Mouse (Mus musculus) G1E (cell line): ENCODE data around the gene Rcor1.

ENCODE experiments used
- CTCF ChIP-seq: IDR thresholded peaks from 2 replicates; pipeline ENCODE4 v1.5.1; 2012; ENCODE audit warnings: low read depth, low read length, inconsistent platforms, mixed read lengths
- GATA1 ChIP-seq: IDR thresholded peaks from 2 replicates; pipeline ENCODE4 v1.6.1; 2012; ENCODE audit warnings: borderline replicate concordance, low read length, inconsistent platforms, mixed read lengths
- GATA2 ChIP-seq: IDR thresholded peaks from 2 replicates; pipeline ENCODE4 v1.6.1; 2012; ENCODE audit warnings: low read depth, low read length, inconsistent platforms, borderline replicate concordance
- POLR2AphosphoS5 ChIP-seq: IDR thresholded peaks from 2 replicates; pipeline ENCODE4 v1.6.1; 2012; ENCODE audit warnings: low read depth, low read length, inconsistent platforms; ENCODE audit not compliant: insufficient replicate concordance
- TAL1 ChIP-seq: conservative IDR thresholded peaks from 2 replicates; pipeline ENCODE4 v1.6.1; 2012; ENCODE audit warnings: low read depth, low read length, inconsistent platforms, mixed read lengths

- TF ChIP-seq CTCF, result no peak
- TF ChIP-seq TAL1, result no peak
- no peak for TF ChIP-seq POLR2AphosphoS5
- TF ChIP-seq GATA2, result no peak
- no peak for TF ChIP-seq GATA1
These were observed 5.7 kb downstream of the Rcor1 start for GRCm38 (mm10) chr12:111044880-111045279.
